Mouse (Mus musculus): ENCODE results near the gene Eif2ak3. TPM values are rescaled to one million over a fixed set of nuclear protein-coding genes. Genes with fewer than 3 reads are reported as not detected.
"Not testable (repeated sequence)": the region's sequence is repeated elsewhere in the genome, so short reads cannot be mapped to it uniquely, and the experiment has no call there.

The Eif2ak3 gene
- total RNA-seq (2021): 10 to 100 TPM; 17.2 to 21.7 TPM
- long read RNA-seq, experiment 1, full-length matches to known transcripts: 4 of 10 reads
- long read RNA-seq, experiment 1, partial matches to known transcripts: 5 of 10 reads
- long read RNA-seq, experiment 1, other reads (novel, unspliced or antisense): 1 of 10 reads
- long read RNA-seq, experiment 2, full-length matches to known transcripts: 7 of 12 reads
- long read RNA-seq, experiment 2, partial matches to known transcripts: 1 of 12 reads
- long read RNA-seq, experiment 2, other reads (novel, unspliced or antisense): 4 of 12 reads

DNA sequence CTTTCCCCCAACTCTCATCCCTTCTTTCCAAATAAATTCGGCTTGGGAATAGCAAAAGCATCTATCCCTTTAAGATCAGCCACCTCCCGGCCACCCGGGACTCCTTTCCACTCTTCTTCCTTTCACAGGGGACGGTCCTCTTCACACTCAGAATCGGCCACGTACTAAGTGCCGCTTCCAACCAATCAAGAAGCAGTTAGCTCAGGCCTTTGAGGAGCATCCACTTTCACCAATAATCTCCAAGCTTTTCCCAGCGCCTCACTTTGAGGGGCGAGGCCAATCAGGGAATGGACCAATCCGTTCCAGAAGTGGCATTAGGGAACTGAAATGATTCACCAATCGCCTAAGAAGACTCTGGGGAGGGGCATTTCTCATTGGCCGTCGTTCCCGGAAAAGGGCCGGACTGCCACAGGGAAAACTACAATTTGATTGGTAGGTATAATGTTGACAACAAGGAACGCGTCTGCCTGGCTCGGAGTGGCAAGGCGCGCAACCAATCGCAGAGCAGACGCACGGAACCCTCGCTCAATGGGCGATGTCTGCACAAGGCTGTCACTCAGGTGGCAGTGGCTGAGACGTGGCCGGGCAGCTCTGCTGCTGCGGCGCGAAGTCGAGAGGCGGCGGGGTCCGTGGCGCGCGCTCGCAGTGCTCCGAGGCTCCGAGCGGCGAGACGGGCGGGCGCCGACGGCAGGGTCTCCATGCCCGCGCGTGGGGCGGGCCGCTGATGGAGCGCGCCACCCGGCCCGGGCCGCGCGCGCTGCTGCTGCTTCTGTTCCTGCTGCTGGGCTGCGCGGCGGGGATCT, at the start of gene Eif2ak3:
TSS of gene Eif2ak3 (plus strand) at position 514 of the 803 bp plus-strand sequence.
- peak; percentile 97 for DNase-seq

- no peak for DNase-seq
Measured at GRCm38 (mm10) chr6:70796940-70797339, 47.4 kb upstream of the Eif2ak3 start.

- DNase-seq: peak; percentile 78
Measured at GRCm38 (mm10) chr6:70797581-70798251, 46.6 kb upstream of the Eif2ak3 start.

DNA sequence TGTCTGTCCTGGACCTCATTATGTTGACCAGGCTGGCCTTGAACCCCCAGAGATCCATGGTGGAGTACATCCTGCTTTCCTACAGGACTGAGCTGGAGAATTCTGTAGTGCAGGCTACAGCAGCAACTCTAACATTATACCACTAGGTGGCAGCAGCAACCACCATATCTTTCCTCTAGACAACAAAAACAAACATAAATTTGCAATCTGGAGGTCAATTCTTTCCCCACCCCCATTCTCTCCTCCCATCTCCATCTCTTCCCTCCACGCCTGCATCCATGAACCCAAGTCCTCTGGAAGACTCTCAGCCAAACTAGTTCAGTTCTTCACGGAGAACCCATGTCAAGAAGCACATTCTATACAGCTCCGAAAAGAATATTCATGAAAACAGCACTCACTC, 39.7 kb upstream of the Eif2ak3 start:
- DNase-seq: peak; percentile 22

- peak; percentile 74 for DNase-seq
Measured at GRCm38 (mm10) chr6:70805267-70805666, 39.0 kb upstream of the Eif2ak3 start.

DNA sequence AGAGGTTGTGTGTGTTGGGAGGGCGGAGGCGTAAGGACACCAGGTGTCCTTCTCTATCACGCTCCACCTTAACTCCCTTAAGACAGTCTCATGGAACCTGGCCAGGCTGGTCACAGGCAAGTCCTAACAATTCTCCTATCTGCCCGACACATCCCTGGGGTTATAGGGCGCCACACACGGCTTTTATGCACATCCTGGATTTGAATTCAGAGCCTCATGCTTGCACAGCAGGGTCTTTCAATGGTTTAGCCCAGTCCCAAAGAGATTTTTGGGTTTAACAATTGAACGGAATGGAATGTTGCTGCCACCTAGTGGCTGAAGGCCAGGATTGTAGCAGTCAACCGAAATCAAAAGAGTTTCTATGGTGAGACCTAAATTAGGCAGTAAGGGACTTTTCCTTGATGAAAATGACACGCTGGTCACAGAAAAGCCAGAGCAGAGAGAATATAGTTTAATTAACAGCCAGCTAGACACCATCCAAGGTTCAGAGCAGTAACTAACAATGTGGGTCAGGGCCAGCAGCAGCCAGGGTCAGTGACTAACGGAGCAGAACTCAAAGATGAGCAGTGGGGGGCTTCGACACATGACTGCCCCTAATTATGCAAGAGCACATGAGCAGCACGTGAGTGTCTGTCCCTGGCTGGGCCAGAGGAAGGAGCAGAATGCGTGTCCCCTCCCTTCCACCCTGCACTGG, 38.3 kb upstream of the Eif2ak3 start:
- DNase-seq: peak; percentile 72

DNA sequence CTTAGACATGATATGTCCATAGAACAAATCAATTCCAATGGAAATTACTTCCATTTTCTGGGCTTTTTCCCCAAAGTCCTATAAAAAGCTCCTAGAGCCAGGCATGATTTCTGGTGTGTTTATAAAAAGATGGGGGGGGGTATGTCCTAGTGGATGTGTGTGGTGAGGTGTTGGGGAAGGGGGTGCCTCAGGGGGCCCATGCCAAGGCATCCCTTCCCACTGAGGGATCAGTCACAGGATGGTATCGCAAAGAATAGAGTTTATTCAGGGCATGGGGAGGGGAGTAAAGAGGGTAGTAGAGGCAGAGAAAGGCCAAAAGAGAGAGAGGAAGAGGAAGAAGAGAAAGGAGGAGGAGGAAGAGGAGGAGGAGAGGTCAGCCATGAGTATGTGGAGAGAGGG, 37.8 kb upstream of the Eif2ak3 start:
- no peak for DNase-seq

DNA sequence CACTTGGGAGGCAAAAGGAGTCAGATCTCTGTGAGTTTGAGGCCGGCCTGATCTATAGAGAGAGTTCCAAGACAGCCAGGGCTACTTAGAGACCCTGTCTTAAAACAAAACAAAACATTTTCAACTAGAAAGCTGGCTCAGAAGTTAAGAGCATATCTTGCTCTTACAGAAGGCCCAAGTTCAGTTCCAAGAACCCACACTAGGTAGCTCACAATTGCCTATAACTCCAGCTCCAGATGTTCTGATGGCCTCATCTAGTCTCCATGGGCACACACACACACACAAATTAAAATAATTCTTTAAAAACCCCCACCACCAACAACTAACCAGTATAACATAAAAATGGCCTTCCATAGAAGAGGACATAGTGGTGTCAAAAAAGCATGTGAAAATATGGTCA, 33.8 kb upstream of the Eif2ak3 start:
- no peak for DNase-seq

DNA sequence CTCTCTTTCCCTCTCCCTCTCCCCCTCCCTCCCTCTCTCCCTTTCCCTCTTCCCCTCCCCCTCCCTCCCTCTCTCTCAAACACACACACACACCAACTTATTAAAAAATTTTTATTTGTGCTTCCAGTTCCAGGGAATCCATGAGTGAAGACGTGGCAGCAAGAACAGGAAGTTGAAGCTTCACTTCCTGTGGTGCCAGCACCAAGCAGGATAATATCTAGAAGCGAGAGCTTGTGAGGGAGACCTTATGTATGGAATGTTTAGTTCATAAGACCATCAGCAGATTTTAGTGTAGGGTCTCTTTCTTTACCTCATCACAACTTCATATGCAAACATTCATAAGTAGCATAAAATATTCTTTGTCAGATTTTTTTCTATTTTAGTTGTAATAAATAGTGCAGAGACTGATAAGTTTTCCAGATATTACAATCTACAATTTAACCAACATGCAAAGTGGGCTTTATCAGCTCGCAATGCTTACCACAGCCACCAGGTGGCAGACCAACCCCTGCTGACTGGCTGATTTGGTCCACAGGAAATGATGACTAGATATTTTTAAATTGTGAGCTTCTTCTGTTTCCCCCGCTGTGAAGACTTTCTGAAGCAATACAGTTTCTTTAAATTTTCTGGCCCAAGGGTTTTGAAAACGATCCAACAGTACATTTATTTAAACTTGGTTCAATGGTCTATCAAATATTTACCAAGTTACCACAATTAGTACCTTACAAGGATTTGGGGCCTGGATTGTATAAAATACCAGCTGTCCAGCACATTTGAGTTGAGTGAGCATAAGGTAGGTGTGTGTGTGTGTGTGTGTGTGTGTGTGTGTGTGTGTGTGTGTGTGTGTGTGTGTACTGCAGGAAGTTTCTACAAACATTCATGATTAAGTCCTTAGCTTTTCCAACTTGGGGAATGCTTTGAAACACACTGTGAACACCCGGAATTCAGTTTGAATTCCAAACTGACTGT, 32.5 kb upstream of the Eif2ak3 start:
- DNase-seq: peak; percentile 89

DNA sequence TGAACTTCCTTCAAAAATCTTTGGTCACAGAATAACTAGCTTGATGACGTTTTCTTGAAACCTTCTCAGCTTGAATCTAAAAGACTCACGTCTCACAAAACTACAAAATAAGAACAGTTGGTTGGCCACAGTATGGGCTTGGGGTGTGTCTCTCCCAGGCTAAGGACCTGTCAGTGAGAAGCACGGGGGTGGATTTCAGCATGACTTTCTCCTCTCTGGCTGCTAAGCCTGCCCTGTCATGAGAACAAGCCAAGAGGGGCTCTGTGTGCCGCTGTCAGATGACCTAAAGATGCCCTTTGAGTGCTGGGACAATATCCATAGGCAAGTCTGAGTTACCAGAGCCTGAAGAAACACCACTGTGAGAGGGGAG, 31.8 kb upstream of the Eif2ak3 start:
- DNase-seq: no peak

- DNase-seq: peak; percentile 32
Measured at GRCm38 (mm10) chr6:70813921-70814628, 30.2 kb upstream of the Eif2ak3 start.

GRCm38 (mm10) chr6:70814629-70814950, 29.7 kb upstream of the Eif2ak3 start:
- no peak for DNase-seq

DNA sequence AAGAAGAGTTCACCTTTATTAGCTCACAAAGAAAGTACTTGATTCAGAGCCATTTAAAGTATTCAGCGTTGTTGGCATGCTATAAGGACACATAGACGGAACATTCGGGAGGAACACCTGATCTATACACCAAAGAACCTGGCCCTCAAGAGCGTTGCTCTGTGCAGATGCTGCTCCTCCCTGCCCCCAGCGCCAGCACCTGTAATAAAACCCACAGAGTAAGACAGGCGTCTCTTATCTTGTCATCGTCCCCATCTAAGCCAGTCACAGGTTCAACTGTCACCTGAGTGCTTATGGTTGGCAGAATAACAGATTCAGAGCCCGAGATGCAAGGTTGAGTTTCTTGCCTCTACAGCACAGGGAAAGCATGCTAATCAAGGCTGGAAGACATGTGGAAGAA, 28.8 kb upstream of the Eif2ak3 start:
- DNase-seq: no peak

DNA sequence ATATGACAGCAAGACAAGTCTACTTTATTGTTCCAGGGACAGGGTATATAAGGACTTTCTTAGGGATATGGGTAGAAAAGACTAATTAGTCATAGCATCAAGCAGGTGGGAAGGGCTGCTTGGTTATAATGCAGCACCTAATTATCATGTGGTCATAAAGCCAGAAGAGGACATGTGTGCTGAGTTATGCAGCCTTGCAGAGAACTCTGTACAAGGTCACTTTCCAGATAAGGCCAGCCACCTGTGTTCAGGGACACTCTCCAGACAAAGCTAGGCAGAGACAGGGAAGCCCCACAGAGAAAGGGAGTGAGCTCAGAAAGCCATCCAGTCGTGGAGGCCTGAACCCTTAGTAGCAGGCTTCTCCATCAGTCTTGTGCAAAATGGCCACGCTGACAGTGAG, 22.7 kb upstream of the Eif2ak3 start:
- no peak for DNase-seq

DNA sequence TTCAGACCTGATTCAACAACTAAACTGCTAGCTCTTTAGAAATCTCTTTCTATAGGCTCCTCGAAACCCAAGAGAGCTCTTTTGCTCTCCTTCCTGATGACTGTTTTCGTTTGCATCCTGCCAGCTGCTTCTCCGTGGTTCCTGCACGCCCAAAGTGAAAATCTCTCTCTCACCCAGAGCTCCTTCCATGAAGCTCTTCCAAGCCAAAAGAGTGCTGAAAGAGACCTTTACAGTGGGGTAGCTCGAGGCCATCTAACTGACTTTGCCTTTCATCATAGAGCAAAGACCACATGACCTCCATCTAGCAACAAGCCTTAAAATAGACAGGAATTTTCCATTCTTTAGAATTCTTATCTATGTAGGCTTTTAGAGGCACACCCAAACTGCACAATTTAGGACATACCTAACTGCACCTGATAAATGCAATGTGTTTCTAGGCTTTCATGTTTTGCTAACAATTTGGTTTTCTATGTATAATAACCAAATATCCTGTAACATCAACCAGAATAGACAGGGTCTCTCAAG, 21.9 kb upstream of the Eif2ak3 start:
- no peak for DNase-seq

DNA sequence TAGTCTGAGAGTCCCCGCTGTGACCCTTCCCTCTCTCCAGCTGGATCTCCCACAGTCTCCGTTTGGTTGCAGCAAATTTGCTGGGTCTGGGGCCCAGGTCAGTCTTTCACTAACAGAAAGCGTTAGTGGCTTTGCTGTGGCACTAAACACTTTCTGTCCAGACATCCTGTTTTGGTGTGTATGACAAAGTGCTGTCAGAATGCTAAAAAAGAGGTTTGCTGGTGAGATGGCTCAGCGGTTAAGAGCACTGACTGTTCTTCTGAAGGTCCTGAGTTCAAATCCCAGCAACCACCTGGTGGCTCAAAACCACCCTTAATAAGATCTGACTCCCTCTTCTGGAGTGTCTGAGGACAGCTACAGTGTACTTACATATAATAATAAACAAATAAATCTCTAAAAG, 21.0 kb upstream of the Eif2ak3 start:
- not testable (repeated sequence) for DNase-seq

DNA sequence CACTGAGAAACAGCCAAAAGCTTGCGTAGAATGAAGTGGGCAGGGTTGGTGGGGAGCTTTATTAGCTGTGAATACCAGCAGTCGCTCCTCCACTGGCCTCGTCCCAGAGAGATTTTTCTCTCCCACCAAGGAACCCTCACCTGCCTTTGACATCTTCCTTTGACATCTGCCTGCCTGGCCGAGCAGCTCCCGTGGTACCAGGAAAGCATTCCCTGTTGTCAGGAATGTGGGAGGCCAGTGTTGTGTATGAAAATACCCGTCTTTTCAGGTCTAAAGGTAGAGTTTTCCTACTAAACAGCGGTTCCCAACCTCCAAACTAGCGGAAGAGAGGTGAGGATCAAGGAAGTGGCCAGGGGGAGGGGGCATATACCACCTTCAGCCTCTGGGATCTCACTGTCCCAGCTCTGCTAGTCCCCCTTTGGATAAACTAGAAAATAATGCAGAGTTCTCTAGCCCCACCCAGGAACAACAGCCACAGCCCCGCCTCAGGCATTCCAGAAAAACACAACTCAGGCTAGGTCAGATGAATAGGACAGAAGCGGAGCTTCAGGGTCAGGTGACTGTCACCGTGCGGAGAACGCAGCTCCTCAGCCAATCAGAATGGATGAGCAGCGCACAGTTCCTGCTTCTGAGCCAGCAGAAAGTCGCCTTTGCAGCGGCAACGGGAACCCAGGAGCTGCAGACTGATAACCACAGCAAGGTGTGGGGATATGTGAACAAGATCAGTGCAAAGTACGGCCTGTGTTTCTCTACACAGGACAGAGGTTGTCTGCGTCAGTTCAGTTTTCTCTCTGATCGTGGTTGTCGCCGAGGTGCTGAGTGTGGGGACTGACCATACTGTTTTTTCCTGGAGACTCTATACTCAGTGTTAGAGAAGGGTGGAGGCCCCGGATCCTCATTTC, 20.0 kb upstream of the Eif2ak3 start:
- DNase-seq: peak; percentile 82

GRCm38 (mm10) chr6:70824987-70825337, 19.4 kb upstream of the Eif2ak3 start:
- no peak for DNase-seq

DNA sequence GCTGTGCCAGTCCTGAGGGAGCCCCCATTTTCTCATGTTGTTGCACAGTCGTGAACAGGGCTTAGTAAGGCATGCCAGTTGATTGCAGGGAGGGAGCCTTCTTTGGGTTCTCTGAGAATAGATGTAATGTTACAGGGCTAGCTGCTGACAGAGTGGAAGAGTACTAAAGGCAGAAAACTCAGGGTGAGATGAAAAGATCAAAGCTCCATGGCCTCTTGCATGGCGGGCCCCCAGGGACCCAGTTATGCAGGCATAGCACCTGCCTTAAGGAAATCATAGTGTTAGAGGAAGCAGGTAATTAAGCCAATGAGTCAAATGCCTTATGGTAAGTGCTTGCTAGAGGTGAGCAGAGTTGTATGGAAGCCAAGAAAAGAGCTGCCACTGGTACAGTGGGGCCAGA, 14.9 kb upstream of the Eif2ak3 start:
- DNase-seq: no peak

GRCm38 (mm10) chr6:70830552-70830951, 13.8 kb upstream of the Eif2ak3 start:
- no peak for DNase-seq
